Mouse (Mus musculus) neural tube, embryonic 10.5 days (tissue): ENCODE results near the gene Tmcc2.

ENCODE experiments used
- DNase-seq: peaks from one replicate; pipeline ENCODE4 v3.0.0-alpha.2; 2017; ENCODE audit warnings: low spot score; ENCODE audit errors: extremely low spot score

Tmcc2 gene

DNA sequence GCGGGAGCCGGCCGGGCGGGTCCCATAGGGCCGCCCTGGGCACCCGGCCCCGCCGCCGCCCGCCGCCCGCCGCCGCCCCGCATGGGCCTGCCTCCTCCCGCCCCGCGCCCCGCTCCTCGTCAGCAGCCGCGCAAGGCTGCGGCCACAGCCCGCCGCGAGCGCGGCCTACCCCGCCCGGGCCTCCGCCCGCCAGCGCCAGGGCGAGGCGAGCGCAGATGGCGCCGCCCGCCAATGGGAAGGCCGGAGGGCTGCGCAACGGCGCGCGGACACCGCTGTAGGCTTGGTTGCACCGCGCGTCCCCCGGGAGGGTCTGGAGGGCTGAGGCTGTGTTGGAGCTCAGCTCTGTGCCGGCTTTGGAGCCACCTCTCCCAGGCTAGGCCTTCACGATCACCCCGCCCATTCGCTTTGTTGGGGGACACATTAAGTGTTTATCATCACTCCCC is 520 bp upstream of the Tmcc2 start:
- peak; percentile 83 for DNase-seq

DNA sequence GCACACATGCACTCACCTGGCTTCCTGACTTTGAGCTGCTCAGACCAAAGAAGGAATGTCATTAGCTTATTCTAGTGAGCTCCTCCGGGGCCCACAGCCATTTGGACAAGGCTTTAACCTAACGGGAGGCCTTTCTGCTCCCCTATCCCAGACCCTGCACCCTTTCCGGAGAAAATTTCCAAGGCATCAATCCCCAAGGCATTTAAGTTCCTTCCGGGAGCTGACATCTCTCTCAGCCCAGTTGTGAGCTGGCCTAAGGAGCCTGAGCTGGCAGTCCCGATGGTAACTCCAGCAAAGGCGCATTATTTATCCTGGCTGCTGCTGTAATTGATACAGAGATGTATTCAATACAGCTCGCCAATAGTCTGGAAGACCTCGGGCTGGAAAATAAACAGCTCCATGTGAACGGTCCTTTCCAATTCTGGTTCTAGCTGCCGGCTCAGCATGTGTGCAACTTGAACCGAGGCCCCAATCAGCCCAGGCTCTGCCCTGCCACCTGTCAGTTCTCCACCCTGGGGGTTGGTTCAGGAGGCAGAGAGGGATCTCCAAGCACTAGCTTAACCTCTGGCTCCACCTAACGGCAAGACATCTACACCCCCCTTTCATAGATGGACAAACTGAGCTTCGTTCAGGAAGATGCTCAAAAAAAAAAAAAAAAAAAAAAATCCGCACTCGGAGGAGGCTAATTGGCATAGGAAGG is 1.0 kb downstream of the Tmcc2 start:
- peak; percentile 62 for DNase-seq

GRCm38 (mm10) chr1:132388813-132389803 is 2.0 kb downstream of the Tmcc2 start:
- no peak for DNase-seq

GRCm38 (mm10) chr1:132387943-132388342 is 3.1 kb downstream of the Tmcc2 start:
- no peak for DNase-seq

GRCm38 (mm10) chr1:132386266-132386665 is 4.8 kb downstream of the Tmcc2 start:
- no peak for DNase-seq

DNA sequence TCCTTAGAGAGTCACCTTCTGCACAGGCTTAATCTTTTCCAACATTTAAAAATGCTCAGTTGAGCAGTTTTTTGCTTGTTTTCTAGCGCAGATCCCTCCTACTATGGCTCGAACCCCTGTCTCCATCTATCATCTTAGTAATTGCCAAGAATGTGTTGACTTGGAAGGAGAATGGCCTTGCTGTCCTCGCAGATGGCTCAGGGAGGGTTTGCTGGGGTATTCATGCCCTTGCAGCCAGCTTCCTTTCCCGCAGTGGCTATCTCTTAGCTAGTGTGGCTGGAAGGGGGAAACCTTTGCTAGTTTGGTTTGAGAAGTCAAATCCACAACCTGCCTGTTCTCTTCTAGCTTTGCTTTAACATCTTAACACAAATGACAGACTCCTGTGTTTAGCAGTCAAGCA is 5.4 kb downstream of the Tmcc2 start:
- no peak for DNase-seq

DNA sequence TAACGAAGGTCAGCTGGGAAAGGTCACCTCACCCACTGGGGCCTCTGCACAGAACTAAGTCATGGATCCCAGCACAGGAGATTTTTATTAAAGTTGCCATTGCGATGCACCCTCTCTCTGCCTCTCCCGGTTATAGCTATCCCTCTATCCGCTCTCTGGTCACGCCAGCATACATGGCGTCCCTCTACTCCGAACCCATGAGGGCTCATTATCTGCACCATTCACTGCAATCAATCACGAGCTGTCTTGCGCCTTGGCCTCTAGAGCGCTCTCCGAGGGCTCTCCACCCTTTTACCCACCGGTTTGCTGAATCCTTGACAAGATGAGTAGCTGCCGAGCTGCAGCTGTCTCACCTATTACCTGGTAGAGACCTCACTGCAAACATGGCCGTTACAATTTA is 5.8 kb downstream of the Tmcc2 start:
- DNase-seq = no peak

GRCm38 (mm10) chr1:132384001-132384554 is 7.0 kb downstream of the Tmcc2 start:
- no peak for DNase-seq

GRCm38 (mm10) chr1:132381929-132382328 is 9.2 kb downstream of the Tmcc2 start:
- DNase-seq = no peak

DNA sequence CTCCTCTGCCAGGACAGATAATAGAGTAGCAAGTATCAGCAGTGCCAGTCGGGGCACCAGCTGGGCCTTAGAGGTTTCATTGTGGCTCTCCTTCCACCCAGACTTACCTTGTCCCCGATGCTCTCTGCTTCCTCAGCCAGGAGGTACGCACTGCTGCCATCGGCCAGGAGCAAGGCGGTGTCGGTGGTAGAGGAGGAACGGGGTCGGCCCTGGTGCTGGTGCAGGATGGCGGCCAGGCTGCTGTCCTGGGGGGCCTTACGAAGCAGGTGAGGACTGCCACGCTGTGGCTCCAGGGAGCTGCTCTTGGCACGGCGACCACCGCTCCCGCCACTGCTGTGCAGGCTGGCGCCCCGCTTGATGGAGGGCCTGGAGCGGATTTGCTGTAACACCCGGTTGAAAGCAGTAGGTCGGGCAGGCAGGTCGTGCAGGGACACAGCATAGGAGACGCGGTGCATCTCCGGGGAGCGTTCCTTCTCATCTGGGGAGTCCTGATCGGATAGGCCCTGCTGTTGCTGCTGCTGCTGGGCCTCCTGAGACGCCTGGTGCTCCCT is 10.5 kb downstream of the Tmcc2 start:
- no peak for DNase-seq

DNA sequence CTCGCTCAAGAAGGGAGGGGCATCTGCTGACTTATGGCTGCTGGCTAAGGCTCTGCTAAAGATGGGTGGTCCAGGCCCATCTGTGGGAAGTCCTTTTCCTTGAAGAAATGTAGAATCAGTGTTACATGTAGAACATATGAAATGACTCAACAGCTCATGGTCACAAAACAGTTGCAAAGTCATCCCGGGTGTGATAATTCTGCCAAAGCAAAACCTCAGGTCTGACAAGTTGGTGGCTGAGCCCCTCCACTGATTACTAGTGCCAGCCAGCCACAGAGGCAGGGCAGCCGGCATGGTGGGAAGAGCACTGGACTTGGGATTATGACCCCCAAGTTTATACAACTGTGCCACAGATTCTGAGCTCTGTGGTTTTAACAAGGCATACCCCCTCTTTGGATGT is 13.3 kb downstream of the Tmcc2 start:
- DNase-seq = no peak

DNA sequence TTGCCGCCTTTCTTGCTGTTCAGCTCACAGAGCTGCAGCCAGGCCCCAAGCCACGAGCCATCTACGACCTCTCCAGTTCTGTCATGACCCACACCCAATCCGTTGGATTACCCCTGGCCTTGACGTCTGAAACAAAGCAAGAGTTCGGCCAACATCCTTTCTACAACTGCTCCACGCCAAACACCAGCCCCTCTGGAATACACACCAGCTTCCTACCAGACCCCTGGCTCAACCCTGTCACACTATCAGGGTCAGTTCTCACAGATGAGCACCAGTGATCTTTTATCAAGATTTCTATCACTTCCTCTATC is 14.1 kb downstream of the Tmcc2 start:
- no peak for DNase-seq

- no peak for DNase-seq
Observed at GRCm38 (mm10) chr1:132376211-132377054, 14.6 kb downstream of the Tmcc2 start.

- no peak for DNase-seq
Observed at GRCm38 (mm10) chr1:132375256-132375655, 15.8 kb downstream of the Tmcc2 start.

DNA sequence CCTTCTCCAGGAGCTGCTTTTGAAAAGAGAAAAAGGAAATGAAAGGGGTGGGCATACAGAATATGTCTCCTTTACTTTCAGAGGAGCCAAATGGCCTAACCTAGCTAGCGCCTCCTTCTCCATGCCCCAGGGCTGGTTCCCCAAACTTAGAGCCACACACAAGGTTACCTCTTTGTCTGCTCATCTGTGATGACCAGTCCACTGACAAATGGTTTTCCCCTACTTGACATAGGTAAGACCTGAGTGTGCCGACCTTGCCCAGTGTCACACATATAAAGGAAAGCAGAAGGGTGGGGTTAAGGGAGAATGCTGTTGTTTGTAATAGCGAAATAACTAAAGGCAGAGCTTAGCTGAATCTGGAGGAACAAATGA is 16.2 kb downstream of the Tmcc2 start:
- no peak for DNase-seq

- no peak for DNase-seq
Observed at GRCm38 (mm10) chr1:132374140-132374872, 16.8 kb downstream of the Tmcc2 start.

DNA sequence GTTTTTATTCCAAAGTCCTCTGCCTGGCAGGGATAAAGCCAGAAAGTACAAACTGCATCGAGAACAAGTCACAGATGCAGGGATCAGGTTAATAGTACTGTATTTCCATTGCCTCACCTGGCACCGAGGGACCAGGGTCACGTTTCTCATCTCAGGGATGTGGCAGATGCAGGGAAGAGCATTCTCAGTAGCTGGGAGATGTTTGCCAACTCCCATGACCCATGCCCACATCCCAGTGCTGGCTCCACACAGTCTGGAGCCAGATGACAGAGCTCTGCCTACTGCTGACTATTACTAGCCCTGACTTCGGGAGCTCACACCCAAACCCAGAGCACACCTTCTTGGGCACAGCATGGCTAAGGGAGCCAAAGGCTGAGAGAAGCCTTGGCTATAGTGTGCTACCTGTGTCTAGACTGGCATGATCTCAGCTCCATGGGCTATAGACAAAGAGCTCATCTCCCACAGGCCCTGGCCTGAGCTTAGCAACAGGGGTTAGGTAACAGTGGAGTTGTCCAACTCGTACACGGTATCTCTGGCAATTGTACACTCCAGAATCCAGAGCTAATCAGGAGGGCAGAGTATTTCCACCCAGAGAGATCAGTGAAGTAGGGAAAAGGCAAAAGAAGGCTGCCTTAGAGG is 18.1 kb downstream of the Tmcc2 start:
- DNase-seq = no peak

GRCm38 (mm10) chr1:132372354-132372753 is 18.7 kb downstream of the Tmcc2 start:
- DNase-seq = no peak

DNA sequence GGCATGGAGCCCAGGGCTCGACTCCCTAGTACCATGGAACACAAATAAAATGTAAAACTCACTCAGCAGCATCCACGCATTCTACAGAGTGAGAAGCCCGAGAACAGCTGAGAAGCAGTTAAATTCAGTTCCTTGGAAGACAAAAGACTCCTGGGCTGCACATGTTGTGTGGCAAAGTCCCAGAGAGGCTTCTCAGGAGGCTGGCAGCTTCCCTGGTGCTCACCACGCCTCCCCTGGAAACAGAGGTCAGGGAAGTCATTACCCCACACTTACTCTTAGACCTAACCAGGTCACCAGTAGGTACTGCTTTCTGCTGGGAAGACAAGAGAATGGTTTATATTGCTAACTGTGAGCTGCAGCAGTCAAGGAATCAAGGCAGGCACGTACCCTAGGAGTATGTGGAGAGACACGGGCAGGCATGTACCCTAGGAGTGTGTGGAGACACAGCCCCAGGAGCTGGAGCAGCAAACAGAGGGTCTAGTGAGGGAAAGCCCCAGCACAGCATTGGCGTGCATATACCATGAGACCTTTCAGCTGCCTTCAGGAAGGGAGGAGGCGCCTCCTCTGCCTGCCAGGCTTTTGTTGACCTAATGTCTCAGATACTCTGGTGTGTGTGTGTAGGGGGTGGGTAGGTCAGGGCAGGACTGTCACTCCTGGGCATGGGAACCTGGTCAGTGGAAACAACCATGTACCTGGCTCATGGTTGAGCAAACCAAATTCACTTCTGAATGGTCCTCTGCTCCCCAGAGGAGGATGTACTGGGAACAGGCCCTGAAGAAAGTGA is 19.6 kb downstream of the Tmcc2 start:
- no peak for DNase-seq
